Mouse (Mus musculus): Measurements from ENCODE around the gene Ptbp3. TPM values are rescaled to one million over a fixed set of nuclear protein-coding genes. Genes with fewer than 3 reads are reported as not detected.

Ptbp3 gene
- 11.5 and 13.6 TPM in 2 replicates for polyA plus RNA-seq (2012; rRNA removed)

GRCm38 (mm10) chr4:59549175-59549976 lies at the start of gene Ptbp3:
TSS of gene Ptbp3 (minus strand) at chr4:59549364.
- Histone ChIP-seq H3K4me3 (ENCODE audit: control insufficient read depth, low read depth, low read length) (peak within 1 kb of the TSS; percentile 99), H3K4me1 (ENCODE audit: control insufficient read depth, insufficient read depth, low read length) (no peaks in the 10 kb centered on the region; the same call in 1 of the 2 replicates), H3K27ac (ENCODE audit: control insufficient read depth, insufficient read depth, low read depth, low read length) (peak within 1 kb of the TSS; percentile 99), H3K36me3 (ENCODE audit: control insufficient read depth, insufficient read depth, low read length) (no peaks in the 10 kb centered on the region), H3K27me3 (ENCODE audit: control insufficient read depth, insufficient read depth, low read length) (no peaks in the 10 kb centered on the region)
- TF ChIP-seq CTCF (IDR thresholded peaks at IDR 0.05; ENCODE audit: control insufficient read depth, insufficient read depth, insufficient replicate concordance, low read depth, low read length), result no peak
- TF ChIP-seq POLR2A (IDR thresholded peaks at IDR 0.05; ENCODE audit: control insufficient read depth, low read depth, low read length), result peak; percentile 66

DNA sequence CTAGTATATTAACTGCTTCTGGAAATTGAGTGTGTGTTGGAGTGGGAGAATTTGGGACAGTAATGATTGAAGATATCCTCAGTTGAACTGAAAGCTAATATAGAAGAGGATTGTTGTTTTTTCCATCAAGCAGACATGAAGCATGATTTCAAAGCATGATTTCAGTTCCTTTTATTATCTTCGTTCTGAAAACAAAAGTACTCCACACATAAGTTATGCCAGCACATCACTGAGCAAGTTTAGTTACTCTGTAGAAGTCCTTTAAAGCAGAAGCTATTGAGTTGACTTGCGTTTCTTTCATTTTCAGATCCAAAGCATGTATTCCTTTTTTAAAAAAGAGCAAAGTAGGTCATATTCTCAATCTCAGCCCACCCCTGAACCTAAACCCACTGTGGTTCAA lies 47.4 kb upstream of the Ptbp3 start:
- Histone ChIP-seq H3K36me3 (ENCODE audit: control insufficient read depth, insufficient read depth, low read length) (no peaks in the 10 kb centered on the region), H3K4me3 (ENCODE audit: control insufficient read depth, low read depth, low read length) (no peak overlapping the region), H3K27ac (ENCODE audit: control insufficient read depth, insufficient read depth, low read depth, low read length) (no peak overlapping the region), H3K27me3 (ENCODE audit: control insufficient read depth, insufficient read depth, low read length) (no peaks in the 10 kb centered on the region), H3K4me1 (ENCODE audit: control insufficient read depth, insufficient read depth, low read length) (no peaks in the 10 kb centered on the region)
- no peak for TF ChIP-seq CTCF (IDR thresholded peaks at IDR 0.05; ENCODE audit: control insufficient read depth, insufficient read depth, insufficient replicate concordance, low read depth, low read length)
- TF ChIP-seq POLR2A (IDR thresholded peaks at IDR 0.05; ENCODE audit: control insufficient read depth, low read depth, low read length), result no peak

- Histone ChIP-seq H3K27ac (ENCODE audit: control insufficient read depth, insufficient read depth, low read depth, low read length) (no peak overlapping the region), H3K4me3 (ENCODE audit: control insufficient read depth, low read depth, low read length) (no peak overlapping the region), H3K36me3 (ENCODE audit: control insufficient read depth, insufficient read depth, low read length) (no peaks in the 10 kb centered on the region), H3K4me1 (ENCODE audit: control insufficient read depth, insufficient read depth, low read length) (no peaks in the 10 kb centered on the region), H3K27me3 (ENCODE audit: control insufficient read depth, insufficient read depth, low read length) (no peaks in the 10 kb centered on the region)
- TF ChIP-seq CTCF (IDR thresholded peaks at IDR 0.05; ENCODE audit: control insufficient read depth, insufficient read depth, insufficient replicate concordance, low read depth, low read length), result no peak
Observed at GRCm38 (mm10) chr4:59594614-59595013, 45.5 kb upstream of the Ptbp3 start.

GRCm38 (mm10) chr4:59587872-59588226 lies 38.7 kb upstream of the Ptbp3 start:
- Histone ChIP-seq H3K27ac (ENCODE audit: control insufficient read depth, insufficient read depth, low read depth, low read length) (no peak overlapping the region), H3K36me3 (ENCODE audit: control insufficient read depth, insufficient read depth, low read length) (no peaks in the 10 kb centered on the region), H3K4me3 (ENCODE audit: control insufficient read depth, low read depth, low read length) (no peak overlapping the region), H3K27me3 (ENCODE audit: control insufficient read depth, insufficient read depth, low read length) (no peaks in the 10 kb centered on the region), H3K4me1 (ENCODE audit: control insufficient read depth, insufficient read depth, low read length) (no peaks in the 10 kb centered on the region)
- no peak for TF ChIP-seq POLR2A (IDR thresholded peaks at IDR 0.05; ENCODE audit: control insufficient read depth, low read depth, low read length)
- no peak for TF ChIP-seq CTCF (IDR thresholded peaks at IDR 0.05; ENCODE audit: control insufficient read depth, insufficient read depth, insufficient replicate concordance, low read depth, low read length)

GRCm38 (mm10) chr4:59587215-59587871 lies 38.2 kb upstream of the Ptbp3 start:
- TF ChIP-seq CTCF (IDR thresholded peaks at IDR 0.05; ENCODE audit: control insufficient read depth, insufficient read depth, insufficient replicate concordance, low read depth, low read length) (no peak), POLR2A (IDR thresholded peaks at IDR 0.05; ENCODE audit: control insufficient read depth, low read depth, low read length) (no peak)
- H3K4me3 ChIP-seq (ENCODE audit: control insufficient read depth, low read depth, low read length), result no peak overlapping the region
- H3K36me3 ChIP-seq (ENCODE audit: control insufficient read depth, insufficient read depth, low read length), result no peaks in the 10 kb centered on the region
- no peaks in the 10 kb centered on the region for H3K4me1 ChIP-seq (ENCODE audit: control insufficient read depth, insufficient read depth, low read length)
- no peak overlapping the region for H3K27ac ChIP-seq (ENCODE audit: control insufficient read depth, insufficient read depth, low read depth, low read length)
- H3K27me3 ChIP-seq (ENCODE audit: control insufficient read depth, insufficient read depth, low read length), result no peaks in the 10 kb centered on the region

GRCm38 (mm10) chr4:59585097-59585496 lies 35.9 kb upstream of the Ptbp3 start:
- H3K27ac ChIP-seq (ENCODE audit: control insufficient read depth, insufficient read depth, low read depth, low read length), result no peak overlapping the region
- no peak for TF ChIP-seq CTCF (IDR thresholded peaks at IDR 0.05; ENCODE audit: control insufficient read depth, insufficient read depth, insufficient replicate concordance, low read depth, low read length)
- no peak for TF ChIP-seq POLR2A (IDR thresholded peaks at IDR 0.05; ENCODE audit: control insufficient read depth, low read depth, low read length)
- H3K36me3 ChIP-seq (ENCODE audit: control insufficient read depth, insufficient read depth, low read length), result no peaks in the 10 kb centered on the region
- H3K27me3 ChIP-seq (ENCODE audit: control insufficient read depth, insufficient read depth, low read length), result no peaks in the 10 kb centered on the region
- H3K4me3 ChIP-seq (ENCODE audit: control insufficient read depth, low read depth, low read length), result no peak overlapping the region
- peaks cover 7% of the 10 kb centered on the region; the same call in 1 of the 2 replicates for H3K4me1 ChIP-seq (ENCODE audit: control insufficient read depth, insufficient read depth, low read length)

GRCm38 (mm10) chr4:59582186-59582585 lies 33.0 kb upstream of the Ptbp3 start:
- Histone ChIP-seq H3K27me3 (ENCODE audit: control insufficient read depth, insufficient read depth, low read length) (no peaks in the 10 kb centered on the region), H3K4me1 (ENCODE audit: control insufficient read depth, insufficient read depth, low read length) (peaks cover 8% of the 10 kb centered on the region; the same call in 1 of the 2 replicates), H3K4me3 (ENCODE audit: control insufficient read depth, low read depth, low read length) (peak overlapping the region; percentile 86), H3K36me3 (ENCODE audit: control insufficient read depth, insufficient read depth, low read length) (no peaks in the 10 kb centered on the region), H3K27ac (ENCODE audit: control insufficient read depth, insufficient read depth, low read depth, low read length) (peak overlapping the region; percentile 32; the same call in 1 of the 2 replicates)
- TF ChIP-seq POLR2A (IDR thresholded peaks at IDR 0.05; ENCODE audit: control insufficient read depth, low read depth, low read length), result no peak
- no peak for TF ChIP-seq CTCF (IDR thresholded peaks at IDR 0.05; ENCODE audit: control insufficient read depth, insufficient read depth, insufficient replicate concordance, low read depth, low read length)
